Mouse (Mus musculus): Measurements from ENCODE around the gene March2. TPM values are rescaled to one million over a fixed set of nuclear protein-coding genes. Genes with fewer than 3 reads are reported as not detected.

The March2 gene
- total and polyA plus RNA-seq, 3 experiments = 136 to 182 (median 147) TPM

DNA sequence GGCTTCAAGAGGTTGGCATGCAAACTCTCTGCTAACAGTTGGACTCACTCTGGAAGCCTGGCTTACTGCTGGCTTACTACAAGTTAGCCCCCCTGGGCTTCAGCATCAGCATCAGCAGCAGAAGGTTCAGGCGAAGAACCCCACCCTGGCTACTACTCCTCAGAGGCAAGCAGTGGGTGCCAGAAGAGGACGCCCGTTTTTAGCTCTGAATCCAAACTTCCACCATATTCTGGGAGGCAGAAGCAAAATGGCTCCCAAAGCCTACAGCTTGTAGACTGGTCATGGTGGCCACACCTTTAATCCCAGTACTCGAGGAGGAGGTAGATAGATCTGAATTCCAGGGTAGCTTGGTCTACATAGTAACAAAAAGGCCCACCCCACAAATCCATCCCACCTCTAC lies 74.4 kb downstream of the March2 start:
- Histone ChIP-seq H3K79me2 (replicated peaks; ENCODE audit: control insufficient read depth, insufficient read depth, low read length) (no peaks in the 10 kb centered on the region), H3K4me3 (no peak overlapping the region), H3K9ac (ENCODE audit: low read depth, low read length) (no peak overlapping the region), H3K27me3 (ENCODE audit: control insufficient read depth, insufficient read depth, low read length) (no peaks in the 10 kb centered on the region), H3K4me1 (ENCODE audit: control insufficient read depth, insufficient read depth, low read length) (no peaks in the 10 kb centered on the region), H3K36me3 (ENCODE audit: control insufficient read depth, insufficient read depth, low read length) (no peaks in the 10 kb centered on the region), H3K27ac (no peak overlapping the region)
- intact Hi-C loops (cut with DNase I) = no loop called here
- no peak for DNase-seq
- WGBS = 93% methylated on average over 4 of the region's 4 CpGs
- no peak for TF ChIP-seq EP300 (IDR thresholded peaks at IDR 0.05; ENCODE audit: insufficient read depth, low read depth, low read length)
- no peak for TF ChIP-seq POLR2A (IDR thresholded peaks at IDR 0.05; ENCODE audit: insufficient read depth, low read depth, low read length)
- no peak for TF ChIP-seq CTCF (IDR thresholded peaks at IDR 0.05)

DNA sequence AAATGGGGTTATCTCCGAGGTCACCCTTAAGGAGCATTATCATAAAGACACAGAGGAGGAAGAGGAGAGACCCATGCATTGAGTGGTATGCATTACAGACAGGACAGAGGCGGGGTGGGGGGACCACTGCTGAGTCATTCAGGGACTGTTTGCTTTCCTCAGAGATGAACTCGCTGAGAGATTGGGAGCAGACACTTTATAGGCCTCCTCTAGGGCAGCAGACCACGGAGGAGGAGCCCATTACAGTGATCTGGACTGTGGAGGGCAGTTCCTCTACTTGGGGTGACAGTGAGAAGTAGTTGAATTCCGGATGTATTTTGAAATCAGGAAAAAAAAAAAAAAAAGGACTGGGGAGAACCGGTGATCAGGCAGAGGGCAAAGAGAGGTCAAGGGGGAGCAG lies 78.7 kb downstream of the March2 start:
- Histone ChIP-seq H3K27ac (no peak overlapping the region), H3K9ac (ENCODE audit: low read depth, low read length) (no peak overlapping the region), H3K27me3 (ENCODE audit: control insufficient read depth, insufficient read depth, low read length) (no peaks in the 10 kb centered on the region), H3K36me3 (ENCODE audit: control insufficient read depth, insufficient read depth, low read length) (no peaks in the 10 kb centered on the region), H3K4me1 (ENCODE audit: control insufficient read depth, insufficient read depth, low read length) (no peaks in the 10 kb centered on the region; the same call in 1 of the 2 replicates), H3K79me2 (replicated peaks; ENCODE audit: control insufficient read depth, insufficient read depth, low read length) (no peaks in the 10 kb centered on the region), H3K4me3 (no peak overlapping the region)
- WGBS = 37% methylated on average over 6 of the region's 6 CpGs
- DNase-seq = no peak
- intact Hi-C loops (cut with DNase I) = no loop called here
- TF ChIP-seq EP300 (IDR thresholded peaks at IDR 0.05; ENCODE audit: insufficient read depth, low read depth, low read length) = no peak

- H3K9ac ChIP-seq (ENCODE audit: low read depth, low read length) = no peak within 1 kb of the TSS
- no peaks in the 10 kb centered on the region; the same call in 1 of the 2 replicates for H3K4me1 ChIP-seq (ENCODE audit: control insufficient read depth, insufficient read depth, low read length)
- no peaks in the 10 kb centered on the region for H3K36me3 ChIP-seq (ENCODE audit: control insufficient read depth, insufficient read depth, low read length)
- WGBS = 50% methylated on average over 4 of the region's 4 CpGs
- no peak within 1 kb of the TSS for H3K27ac ChIP-seq
- intact Hi-C loops (cut with DNase I) = no loop called here
- no peaks in the 10 kb centered on the region for H3K27me3 ChIP-seq (ENCODE audit: control insufficient read depth, insufficient read depth, low read length)
- no peak for TF ChIP-seq CTCF (IDR thresholded peaks at IDR 0.05)
- TF ChIP-seq EP300 (IDR thresholded peaks at IDR 0.05; ENCODE audit: insufficient read depth, low read depth, low read length) = no peak
- TF ChIP-seq POLR2A (IDR thresholded peaks at IDR 0.05; ENCODE audit: insufficient read depth, low read depth, low read length) = no peak
- no peak within 1 kb of the TSS for H3K4me3 ChIP-seq
- DNase-seq = peak; percentile 8 to 15
- no peaks in the 10 kb centered on the region for H3K79me2 ChIP-seq (replicated peaks; ENCODE audit: control insufficient read depth, insufficient read depth, low read length)
Measured at GRCm38 (mm10) chr17:33637516-33638276, 80.8 kb downstream of the March2 start, which contains the start of gene Pram1. Gene Pram1, plus strand, starts transcription at chr17:33638056.

- no peak overlapping the region for H3K9ac ChIP-seq (ENCODE audit: low read depth, low read length)
- H3K36me3 ChIP-seq (ENCODE audit: control insufficient read depth, insufficient read depth, low read length) = no peaks in the 10 kb centered on the region
- peak in 1 of 2 experiments; percentile 5 for DNase-seq
- H3K27ac ChIP-seq = no peak overlapping the region
- 49% methylated on average over 2 of the region's 2 CpGs for WGBS
- H3K4me3 ChIP-seq = no peak overlapping the region
- H3K4me1 ChIP-seq (ENCODE audit: control insufficient read depth, insufficient read depth, low read length) = no peaks in the 10 kb centered on the region; the same call in 1 of the 2 replicates
- TF ChIP-seq EP300 (IDR thresholded peaks at IDR 0.05; ENCODE audit: insufficient read depth, low read depth, low read length) = no peak
- no peak for TF ChIP-seq CTCF (IDR thresholded peaks at IDR 0.05)
- no peak for TF ChIP-seq POLR2A (IDR thresholded peaks at IDR 0.05; ENCODE audit: insufficient read depth, low read depth, low read length)
- intact Hi-C loops (cut with DNase I) = no loop called here
- no peaks in the 10 kb centered on the region for H3K27me3 ChIP-seq (ENCODE audit: control insufficient read depth, insufficient read depth, low read length)
- no peaks in the 10 kb centered on the region for H3K79me2 ChIP-seq (replicated peaks; ENCODE audit: control insufficient read depth, insufficient read depth, low read length)
Measured at GRCm38 (mm10) chr17:33637038-33637437, 81.4 kb downstream of the March2 start.

Other genes starting within 250 kb of the March2 start
- 10 to 100 TPM; 13.6 to 14.7 TPM for gene Adamts10, start 194.5 kb downstream of the March2 start, total RNA-seq (2021)
- 49.0 and 52.2 TPM in 2 replicates for gene Adamts10, start 194.5 kb downstream of the March2 start, polyA plus RNA-seq (2012; rRNA removed)
- gene Myo1f, start 163.0 kb downstream of the March2 start, total RNA-seq (2021) = 1 to 10 TPM; 2.3 to 3.1 TPM
- 2.8 and 3.2 TPM in 2 replicates for gene Myo1f, start 163.0 kb downstream of the March2 start, polyA plus RNA-seq (2012; rRNA removed)
- gene Zfp414, start 89.6 kb downstream of the March2 start, total RNA-seq (2021) = 1 to 10 TPM; 7.3 to 7.7 TPM
- gene Zfp414, start 89.6 kb downstream of the March2 start, polyA plus RNA-seq (2012; rRNA removed) = 27.0 and 28.4 TPM in 2 replicates
- gene Pram1, start 80.6 kb downstream of the March2 start, total RNA-seq (2021) = under 1 TPM in 1 of 2 experiments, not detected in 1; 0.32 TPM
- gene Pram1, start 80.6 kb downstream of the March2 start, polyA plus RNA-seq (2012; rRNA removed) = 0.41 and 0.61 TPM in 2 replicates
- gene Hnrnpm, start 31.8 kb downstream of the March2 start, total RNA-seq (2021) = 10 to 100 TPM; 87.9 to 89.9 TPM
- 36.2 and 51.2 TPM in 2 replicates for gene Hnrnpm, start 31.8 kb downstream of the March2 start, polyA plus RNA-seq (2012; rRNA removed)
- 100 to 1,000 TPM; 238 to 272 TPM for gene Rab11b, start 41.9 kb upstream of the March2 start, total RNA-seq (2021)
- gene Rab11b, start 41.9 kb upstream of the March2 start, polyA plus RNA-seq (2012; rRNA removed) = 388 and 477 TPM in 2 replicates
- 1 to 10 TPM; 4.7 to 7.2 TPM for gene Angptl4, start 63.2 kb upstream of the March2 start, total RNA-seq (2021)
- 13.2 and 18.9 TPM in 2 replicates for gene Angptl4, start 63.2 kb upstream of the March2 start, polyA plus RNA-seq (2012; rRNA removed)
- gene Kank3, start 91.8 kb upstream of the March2 start, total RNA-seq (2021) = 10 to 100 TPM; 54.6 to 61.0 TPM
- gene Kank3, start 91.8 kb upstream of the March2 start, polyA plus RNA-seq (2012; rRNA removed) = 139 and 168 TPM in 2 replicates
- gene Rps28, start 105.9 kb upstream of the March2 start, total RNA-seq (2021) = 100 to 1,000 TPM; 683 to 757 TPM
- 329 and 480 TPM in 2 replicates for gene Rps28, start 105.9 kb upstream of the March2 start, polyA plus RNA-seq (2012; rRNA removed)
- 100 to 1,000 TPM; 609 to 707 TPM for gene Ndufa7, start 105.9 kb upstream of the March2 start, total RNA-seq (2021)
- gene Ndufa7, start 105.9 kb upstream of the March2 start, polyA plus RNA-seq (2012; rRNA removed) = 755 and 759 TPM in 2 replicates
- 10 to 100 TPM; 27.8 to 34.3 TPM for gene Cd320, start 124.4 kb upstream of the March2 start, total RNA-seq (2021)
- gene Cd320, start 124.4 kb upstream of the March2 start, polyA plus RNA-seq (2012; rRNA removed) = 36.1 and 46.9 TPM in 2 replicates
- gene Gm7029, start 155.2 kb upstream of the March2 start, total RNA-seq (2021) = not detected
- gene Gm7029, start 155.2 kb upstream of the March2 start, polyA plus RNA-seq (2012; rRNA removed) = not detected in 2 replicates
- under 1 TPM; 0.57 to 0.66 TPM for gene Kifc1, start 172.0 kb upstream of the March2 start, total RNA-seq (2021)
- 0.59 and 0.94 TPM in 2 replicates for gene Kifc1, start 172.0 kb upstream of the March2 start, polyA plus RNA-seq (2012; rRNA removed)
- gene Platr17, start 186.5 kb upstream of the March2 start, total RNA-seq (2021) = not detected
- gene Platr17, start 186.5 kb upstream of the March2 start, polyA plus RNA-seq (2012; rRNA removed) = not detected in 2 replicates
- gene Daxx, start 190.7 kb upstream of the March2 start, total RNA-seq (2021) = 10 to 100 TPM; 11.5 to 16.4 TPM
- 18.5 and 20.5 TPM in 2 replicates for gene Daxx, start 190.7 kb upstream of the March2 start, polyA plus RNA-seq (2012; rRNA removed)
- 100 to 1,000 TPM in 1 of 2 experiments, 10 to 100 TPM in 1; 98.9 to 124 TPM for gene Tapbp, start 197.2 kb upstream of the March2 start, total RNA-seq (2021)
- 62.5 and 75.7 TPM in 2 replicates for gene Tapbp, start 197.2 kb upstream of the March2 start, polyA plus RNA-seq (2012; rRNA removed)
- 10 to 100 TPM; 13.7 to 18.8 TPM for gene Zbtb22, start 197.2 kb upstream of the March2 start, total RNA-seq (2021)
- gene Zbtb22, start 197.2 kb upstream of the March2 start, polyA plus RNA-seq (2012; rRNA removed) = 24.6 and 26.8 TPM in 2 replicates
- 10 to 100 TPM; 33.2 to 36.0 TPM for gene Rgl2, start 210.9 kb upstream of the March2 start, total RNA-seq (2021)
- 89.1 and 101 TPM in 2 replicates for gene Rgl2, start 210.9 kb upstream of the March2 start, polyA plus RNA-seq (2012; rRNA removed)
- gene Pfdn6, start 221.7 kb upstream of the March2 start, total RNA-seq (2021) = 10 to 100 TPM; 77.7 to 81.0 TPM
- 28.0 and 29.6 TPM in 2 replicates for gene Pfdn6, start 221.7 kb upstream of the March2 start, polyA plus RNA-seq (2012; rRNA removed)
- 10 to 100 TPM in 1 of 2 experiments, 1 to 10 TPM in 1; 8.8 to 10.0 TPM for gene Wdr46, start 222.0 kb upstream of the March2 start, total RNA-seq (2021)
- gene Wdr46, start 222.0 kb upstream of the March2 start, polyA plus RNA-seq (2012; rRNA removed) = 8.7 and 9.1 TPM in 2 replicates
- 1 to 10 TPM; 1.8 to 1.9 TPM for gene B3galt4, start 232.8 kb upstream of the March2 start, total RNA-seq (2021)
- gene B3galt4, start 232.8 kb upstream of the March2 start, polyA plus RNA-seq (2012; rRNA removed) = 2.4 and 3.4 TPM in 2 replicates
- 10 to 100 TPM; 38.1 to 39.1 TPM for gene Vps52, start 237.1 kb upstream of the March2 start, total RNA-seq (2021)
- gene Vps52, start 237.1 kb upstream of the March2 start, polyA plus RNA-seq (2012; rRNA removed) = 47.8 and 56.4 TPM in 2 replicates
- gene Rps18, start 237.3 kb upstream of the March2 start, total RNA-seq (2021) = 100 to 1,000 TPM; 364 to 420 TPM
- gene Rps18, start 237.3 kb upstream of the March2 start, polyA plus RNA-seq (2012; rRNA removed) = 180 and 194 TPM in 2 replicates

Data from heart, adult 2 months (tissue).